Mouse (Mus musculus): ENCODE data around the gene 4930555G01Rik.
"Not testable (repeated sequence)": the region's sequence is repeated elsewhere in the genome, so short reads cannot be mapped to it uniquely, and the experiment has no call there.

Gene 4930555G01Rik

GRCm38 (mm10) chr14:5050329-5050728 is at the start of gene 4930555G01Rik:
4930555G01Rik (plus strand) TSS chr14:5050629.
- DNase-seq = not testable (repeated sequence)

- not testable (repeated sequence) for DNase-seq
These were observed 34.8 kb upstream of the 4930555G01Rik start, which contains the start of gene Gm3298 for GRCm38 (mm10) chr14:5015591-5015990. Gm3298 (plus strand) TSS chr14:5015891.

GRCm38 (mm10) chr14:5070611-5071490 is 20.4 kb downstream of the 4930555G01Rik start, which contains the start of gene Gm8281:
Gm8281 (plus strand) TSS chr14:5071040.
- DNase-seq = not testable (repeated sequence)

All from lung, postnatal 4 days (tissue).